Mouse (Mus musculus) kidney, embryonic 14.5 days (tissue): ENCODE data around the gene Flt3l. TPM values are rescaled to one million over a fixed set of nuclear protein-coding genes. Genes with fewer than 3 reads are reported as not detected.
"Not testable (repeated sequence)": the region's sequence is repeated elsewhere in the genome, so short reads cannot be mapped to it uniquely, and the experiment has no call there.

Experiments
- ATAC-seq: fragments of 200-750 bp; cut with Nextera tagmentation; 2 replicates; pipeline ENCODE4 v1.8.0; 2017; ENCODE audit warnings: moderate number of reproducible peaks, mild to moderate bottlenecking, moderate TSS enrichment, moderate library complexity; ENCODE audit not compliant: low FRiP score, low TSS enrichment
- H3K27ac ChIP-seq: fragments of 300-500 bp; sonication (generic); 2 replicates; pipeline ENCODE4 v1.5.1; 2014; ENCODE audit warnings: low read depth, mild to moderate bottlenecking, low read length, moderate library complexity, mixed read lengths
- H3K27me3 ChIP-seq: fragments of 300-500 bp; sonication (generic); 2 replicates; pipeline ENCODE4 v1.6.1; 2014; ENCODE audit warnings: mild to moderate bottlenecking, low read length; ENCODE audit not compliant: control insufficient read depth, insufficient read depth
- H3K36me3 ChIP-seq: fragments of 300-500 bp; sonication (generic); 2 replicates; pipeline ENCODE4 v1.6.1; 2014; ENCODE audit warnings: low read length, mixed read lengths; ENCODE audit not compliant: control insufficient read depth, insufficient read depth
- H3K4me1 ChIP-seq: fragments of 300-500 bp; sonication (generic); 2 replicates; pipeline ENCODE4 v1.6.1; 2014; ENCODE audit warnings: low read length, mixed read lengths; ENCODE audit not compliant: control insufficient read depth, insufficient read depth
- H3K4me2 ChIP-seq: fragments of 300-500 bp; sonication (generic); replicated peaks from 2 replicates; pipeline ENCODE4 v1.6.1; 2014; ENCODE audit warnings: low read depth, mild to moderate bottlenecking, low read length
- H3K4me3 ChIP-seq: fragments of 300-500 bp; sonication (generic); 2 replicates; pipeline ENCODE4 v1.5.1; 2014; ENCODE audit warnings: mild to moderate bottlenecking, low read length
- H3K9ac ChIP-seq: fragments of 300-500 bp; sonication (generic); 2 replicates; pipeline ENCODE4 v1.6.1; 2014; ENCODE audit warnings: low read depth, mild to moderate bottlenecking, low read length, moderate library complexity
- H3K9me3 ChIP-seq: fragments of 300-500 bp; sonication (generic); 2 replicates; pipeline ENCODE4 v1.6.1; 2016; ENCODE audit warnings: low read length; ENCODE audit not compliant: control insufficient read depth
- WGBS: fragments of 180-500 bp; shearing (Covaris S2); extraction: QIAGEN DNeasy Blood & Tissue Kit; methylation state at CpG from one replicate; pipeline ENCODE4 v1.1.7; 2014; 5-methylcytosine and 5-hydroxymethylcytosine counted together
- polyA plus RNA-seq: library from polyadenylated mRNA; unstranded; fragments of >200 nt; fragmentation: Nextera tagmentation; extraction: Ambion mirVana; gene quantifications from 2 replicates; pipeline ENCODE4 v1.2.1, GENCODE M21; 2014

Flt3l gene
- polyA plus RNA-seq, 1 experiment from 2014 or later: 1.3 TPM

DNA sequence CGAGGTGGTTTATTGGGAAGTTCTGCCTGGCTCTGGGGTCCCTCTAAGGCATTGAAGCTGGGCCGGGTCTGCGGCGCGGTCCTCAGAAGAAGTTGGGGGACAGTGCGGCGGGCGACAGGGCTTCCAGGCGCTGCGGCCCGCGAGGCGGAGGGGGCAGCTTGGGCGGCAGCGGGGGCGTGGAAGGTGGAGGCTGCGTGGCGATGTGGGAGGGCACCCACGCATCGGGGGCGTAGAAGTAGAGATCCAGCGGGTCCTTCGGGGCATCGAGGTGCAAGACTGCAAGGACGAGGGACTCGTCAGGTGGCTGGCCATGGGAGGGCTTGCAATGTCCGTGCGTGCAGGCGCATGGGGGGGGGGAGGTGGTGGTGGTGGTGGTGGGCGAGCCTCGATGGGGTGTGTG, 40.1 kb upstream of the Flt3l start:
- Histone ChIP-seq H3K4me3 (peak overlapping the region; percentile 21), H3K36me3 (no peaks in the 10 kb centered on the region), H3K4me2 (peak overlapping the region; percentile 26), H3K27me3 (peaks cover 79% of the 10 kb centered on the region), H3K9ac (0 out of 2 replicates have a peak overlapping the region, but pooled peaks have one; percentile 7), H3K27ac (no peak overlapping the region), H3K9me3 (no peaks in the 10 kb centered on the region), H3K4me1 (peaks cover 5% of the 10 kb centered on the region; the same call in 1 of the 2 replicates)
- ATAC-seq: no peak
- WGBS: 2% methylated on average over 30 of the region's 31 CpGs

DNA sequence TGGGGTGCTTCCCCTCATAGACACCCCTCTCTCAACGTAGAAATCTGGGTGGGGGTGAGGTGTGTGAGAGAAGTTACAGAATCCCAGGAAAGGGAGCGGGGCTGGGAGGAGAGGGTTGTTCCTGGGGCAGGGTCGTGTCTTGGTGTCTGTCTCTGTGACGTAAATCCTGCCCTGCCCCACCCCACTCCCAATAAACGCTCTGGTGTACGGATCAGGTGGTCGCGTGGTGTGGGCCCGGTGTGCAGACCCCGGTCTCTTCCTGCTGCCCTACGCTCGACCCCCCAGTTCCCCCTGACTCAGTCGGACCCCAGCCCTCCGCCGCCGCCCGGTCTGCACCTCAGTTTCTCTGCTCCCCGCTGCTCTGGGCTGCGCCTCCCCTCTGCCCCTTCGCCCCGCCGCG, 39.7 kb upstream of the Flt3l start:
- 3% methylated on average over 19 of the region's 23 CpGs for WGBS
- H3K4me3 ChIP-seq: peak overlapping the region; percentile 21
- H3K4me2 ChIP-seq: peak overlapping the region; percentile 26
- no peaks in the 10 kb centered on the region for H3K36me3 ChIP-seq
- 0 out of 2 replicates have a peak overlapping the region, but pooled peaks have one; percentile 7 for H3K9ac ChIP-seq
- peaks cover 5% of the 10 kb centered on the region; the same call in 1 of the 2 replicates for H3K4me1 ChIP-seq
- no peak overlapping the region for H3K27ac ChIP-seq
- ATAC-seq: no peak
- peaks cover 75% of the 10 kb centered on the region for H3K27me3 ChIP-seq
- no peaks in the 10 kb centered on the region; the same call in 1 of the 2 replicates for H3K9me3 ChIP-seq

DNA sequence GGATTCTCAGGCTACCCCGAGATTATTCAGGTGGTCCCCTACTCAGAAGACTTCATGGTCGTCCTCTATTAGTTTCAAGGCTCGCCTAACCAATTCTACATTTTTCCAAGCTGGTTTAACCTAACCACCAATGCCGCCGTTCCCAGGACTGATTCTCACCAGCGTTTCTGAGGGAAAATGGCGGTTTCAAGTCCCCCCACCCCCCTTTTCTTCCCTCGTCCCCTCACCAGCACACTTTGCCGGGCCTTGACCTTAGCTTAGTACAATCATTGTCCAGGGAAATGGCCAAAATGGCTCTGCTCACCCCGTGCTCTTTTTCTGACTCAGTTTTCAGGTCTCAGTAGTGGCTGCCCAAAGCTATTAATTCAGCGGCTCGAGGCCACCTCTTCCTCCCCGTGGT, 39.2 kb upstream of the Flt3l start:
- no peak overlapping the region for H3K27ac ChIP-seq
- no peak overlapping the region for H3K4me3 ChIP-seq
- H3K4me2 ChIP-seq: no peak overlapping the region
- no peak for ATAC-seq
- H3K4me1 ChIP-seq: peaks cover 5% of the 10 kb centered on the region; the same call in 1 of the 2 replicates
- WGBS: 2% methylated on average over 13 of the region's 13 CpGs
- no peaks in the 10 kb centered on the region for H3K36me3 ChIP-seq
- H3K9ac ChIP-seq: no peak overlapping the region
- H3K9me3 ChIP-seq: peaks cover 2% of the 10 kb centered on the region
- H3K27me3 ChIP-seq: peaks cover 69% of the 10 kb centered on the region

DNA sequence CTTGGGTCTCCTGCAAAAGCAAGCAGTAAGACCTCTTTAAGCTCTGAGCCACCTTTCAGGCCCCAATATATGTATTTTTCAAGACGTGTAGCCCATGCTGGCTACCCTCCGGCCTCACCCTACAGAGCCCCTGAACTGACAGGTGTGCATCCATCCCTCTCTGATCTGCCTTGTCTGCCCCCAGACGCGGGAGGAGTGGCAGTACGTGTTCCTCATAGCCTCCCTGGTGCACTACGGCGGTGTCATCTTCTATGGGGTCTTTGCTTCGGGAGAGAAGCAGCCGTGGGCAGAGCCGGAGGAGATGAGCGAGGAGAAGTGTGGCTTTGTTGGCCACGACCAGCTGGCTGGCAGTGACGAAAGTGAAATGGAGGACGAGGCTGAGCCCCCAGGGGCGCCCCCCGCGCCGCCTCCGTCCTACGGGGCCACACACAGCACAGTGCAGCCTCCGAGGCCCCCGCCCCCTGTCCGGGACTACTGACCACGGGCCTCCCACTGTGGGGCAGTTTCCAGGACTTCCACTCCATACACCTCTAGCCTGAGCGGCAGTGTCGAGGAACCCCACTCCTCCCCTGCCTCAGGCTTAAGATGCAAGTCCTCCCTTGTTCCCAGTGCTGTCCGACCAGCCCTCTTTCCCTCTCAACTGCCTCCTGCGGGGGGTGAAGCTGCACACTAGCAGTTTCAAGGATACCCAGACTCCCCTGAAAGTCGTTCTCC, 38.5 kb upstream of the Flt3l start:
- Histone ChIP-seq H3K4me1 (peaks cover 5% of the 10 kb centered on the region; the same call in 1 of the 2 replicates), H3K9me3 (peaks cover 9% of the 10 kb centered on the region), H3K27me3 (peaks cover 63% of the 10 kb centered on the region), H3K36me3 (no peaks in the 10 kb centered on the region), H3K4me3 (no peak overlapping the region), H3K9ac (no peak overlapping the region), H3K27ac (no peak overlapping the region), H3K4me2 (0 out of 2 replicates have a peak overlapping the region, but pooled peaks have one; percentile 4)
- no peak for ATAC-seq
- WGBS: 3% methylated on average over 28 of the region's 29 CpGs

DNA sequence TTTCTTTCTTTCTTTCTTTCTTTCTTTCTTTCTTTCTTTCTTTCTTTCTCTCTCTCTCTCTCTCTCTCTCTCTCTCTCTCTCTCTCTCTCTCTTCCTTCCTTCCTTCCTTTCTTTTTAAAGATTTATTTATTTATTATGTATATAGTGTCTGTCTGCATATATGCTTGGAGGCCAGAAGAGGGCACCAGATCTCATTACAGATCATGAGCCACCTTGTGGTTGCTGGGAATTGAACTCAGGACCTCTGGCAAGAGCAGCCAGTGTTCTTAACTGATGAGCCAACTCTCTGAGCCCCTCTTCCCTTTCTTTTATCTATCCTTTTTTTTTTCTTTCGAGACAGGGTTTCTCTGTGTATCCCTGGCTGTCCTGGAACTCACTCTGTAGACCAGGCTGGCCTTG, 37.5 kb upstream of the Flt3l start:
- ATAC-seq, H3K27ac ChIP-seq, H3K4me2 ChIP-seq, H3K9ac ChIP-seq, H3K4me1 ChIP-seq, H3K36me3 ChIP-seq, H3K4me3 ChIP-seq: not testable (repeated sequence)
- Histone ChIP-seq H3K9me3 (peaks cover 18% of the 10 kb centered on the region), H3K27me3 (peaks cover 61% of the 10 kb centered on the region)
- 76% methylated on average over 1 of the region's 1 CpGs for WGBS

DNA sequence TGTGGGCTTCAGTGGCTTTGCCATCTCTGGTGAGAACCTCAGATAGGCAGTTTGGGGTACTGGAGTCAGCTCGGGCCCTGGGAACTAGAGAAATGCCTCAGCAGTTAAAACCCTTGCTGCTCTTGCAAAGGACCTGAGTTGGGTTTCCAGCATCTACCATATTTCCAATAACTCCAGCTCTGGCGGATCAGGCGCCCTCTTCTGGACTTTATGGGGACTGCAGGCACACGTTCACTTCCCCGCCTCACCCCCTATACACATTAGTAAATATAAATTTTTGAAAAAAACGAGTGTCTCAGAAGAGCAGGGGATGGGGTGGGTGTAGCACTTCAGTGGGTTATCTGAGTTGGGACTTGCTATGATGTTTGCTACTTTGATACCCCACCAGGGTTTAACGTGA, 36.7 kb upstream of the Flt3l start:
- no peak for ATAC-seq
- Histone ChIP-seq H3K36me3 (no peaks in the 10 kb centered on the region), H3K4me2 (no peak overlapping the region), H3K9me3 (peaks cover 20% of the 10 kb centered on the region), H3K27me3 (peaks cover 61% of the 10 kb centered on the region), H3K4me3 (no peak overlapping the region), H3K27ac (no peak overlapping the region), H3K9ac (no peak overlapping the region), H3K4me1 (peaks cover 5% of the 10 kb centered on the region; the same call in 1 of the 2 replicates)
- WGBS: 62% methylated on average over 7 of the region's 7 CpGs

DNA sequence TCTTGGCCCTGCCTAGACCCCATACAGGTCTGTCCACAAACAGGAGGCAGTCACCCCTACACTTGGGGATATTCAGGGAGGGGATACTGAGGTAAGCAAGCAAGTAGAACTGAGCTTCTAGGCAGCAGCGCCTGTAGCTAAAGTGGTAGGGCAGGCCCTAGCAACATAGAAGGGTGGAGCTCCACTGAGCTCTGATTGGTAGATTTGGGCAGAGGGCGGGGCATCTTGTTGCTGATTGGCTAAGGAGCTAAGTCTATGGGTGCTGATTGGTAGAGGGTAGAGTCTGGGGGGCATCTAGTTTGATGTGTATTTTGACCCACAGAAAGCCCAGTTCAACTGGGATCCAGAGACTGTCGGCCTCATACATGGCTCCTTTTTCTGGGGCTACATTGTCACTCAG, 33.3 kb upstream of the Flt3l start:
- ATAC-seq: no peak
- Histone ChIP-seq H3K4me1 (no peaks in the 10 kb centered on the region), H3K4me3 (no peak overlapping the region), H3K27me3 (peaks cover 60% of the 10 kb centered on the region), H3K9me3 (peaks cover 20% of the 10 kb centered on the region), H3K36me3 (no peaks in the 10 kb centered on the region), H3K27ac (no peak overlapping the region), H3K9ac (no peak overlapping the region), H3K4me2 (no peak overlapping the region)
- WGBS: 91% methylated on average over 3 of the region's 3 CpGs

DNA sequence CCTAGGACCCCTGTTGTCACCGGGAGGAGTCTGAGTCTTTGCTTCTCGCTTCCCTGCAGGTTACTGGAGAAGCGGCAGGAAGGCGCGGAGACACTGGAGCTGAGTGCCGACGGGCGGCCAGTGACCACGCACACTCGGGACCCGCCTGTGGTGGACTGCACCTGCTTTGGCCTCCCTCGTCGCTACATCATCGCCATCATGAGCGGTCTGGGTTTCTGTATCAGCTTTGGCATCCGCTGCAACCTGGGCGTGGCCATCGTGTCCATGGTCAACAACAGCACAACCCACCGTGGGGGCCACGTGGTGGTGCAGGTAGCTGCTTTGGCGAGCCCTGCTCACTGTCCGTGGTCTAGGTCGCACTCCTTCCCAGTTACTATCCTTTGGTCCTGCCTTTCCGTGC, 32.4 kb upstream of the Flt3l start:
- Histone ChIP-seq H3K27me3 (peaks cover 62% of the 10 kb centered on the region), H3K4me2 (no peak overlapping the region), H3K4me3 (no peak overlapping the region), H3K9me3 (peaks cover 20% of the 10 kb centered on the region), H3K27ac (no peak overlapping the region), H3K9ac (no peak overlapping the region), H3K36me3 (no peaks in the 10 kb centered on the region), H3K4me1 (peaks cover 3% of the 10 kb centered on the region; the same call in 1 of the 2 replicates)
- ATAC-seq: no peak
- WGBS: 6% methylated on average over 24 of the region's 24 CpGs

DNA sequence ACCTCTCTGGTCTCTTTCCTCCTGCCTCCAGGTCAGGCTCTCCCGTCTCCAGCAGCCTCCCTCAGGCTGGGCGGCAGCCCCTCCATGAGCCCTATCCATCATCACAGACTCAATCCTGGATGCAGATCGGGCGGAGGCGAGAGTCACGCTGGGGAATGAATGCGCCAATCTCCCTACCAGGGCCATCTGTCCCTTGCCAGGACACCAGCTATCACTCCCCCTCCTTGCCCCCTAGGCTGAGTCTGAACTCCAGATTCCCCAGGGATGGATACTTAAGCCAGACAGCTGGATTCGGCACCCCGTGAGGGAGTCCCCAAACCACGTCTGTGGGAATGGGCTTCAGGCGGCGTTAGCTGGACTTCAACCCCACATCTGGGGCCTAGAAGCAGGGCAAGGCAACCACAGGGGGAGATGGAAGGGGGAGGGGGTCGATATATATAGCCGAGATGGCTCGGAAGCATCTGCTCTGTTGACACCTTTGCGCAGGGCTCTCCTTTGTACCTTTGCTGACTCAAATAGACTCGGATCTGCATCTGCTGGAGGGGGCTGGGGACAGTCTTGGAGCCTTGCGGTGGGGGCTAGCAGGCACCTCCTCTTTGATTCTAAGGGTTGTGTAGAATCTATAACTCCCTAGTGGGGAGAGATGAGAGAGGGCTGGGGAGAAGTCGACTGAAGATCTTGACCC, 31.7 kb upstream of the Flt3l start:
- Histone ChIP-seq H3K4me1 (peaks cover 4% of the 10 kb centered on the region; the same call in 1 of the 2 replicates), H3K4me3 (no peak overlapping the region), H3K27ac (no peak overlapping the region), H3K9ac (no peak overlapping the region), H3K27me3 (peaks cover 70% of the 10 kb centered on the region), H3K9me3 (peaks cover 20% of the 10 kb centered on the region), H3K4me2 (no peak overlapping the region), H3K36me3 (no peaks in the 10 kb centered on the region)
- 3% methylated on average over 19 of the region's 19 CpGs for WGBS
- ATAC-seq: no peak
